Mouse (Mus musculus) neural tube, embryonic 10.5 days (tissue): Measurements from ENCODE around the gene Cyp46a1.

Experiments
- DNase-seq: peaks from one replicate; pipeline ENCODE4 v3.0.0-alpha.2; 2017; ENCODE audit warnings: low spot score; ENCODE audit errors: extremely low spot score

Cyp46a1 gene

DNA sequence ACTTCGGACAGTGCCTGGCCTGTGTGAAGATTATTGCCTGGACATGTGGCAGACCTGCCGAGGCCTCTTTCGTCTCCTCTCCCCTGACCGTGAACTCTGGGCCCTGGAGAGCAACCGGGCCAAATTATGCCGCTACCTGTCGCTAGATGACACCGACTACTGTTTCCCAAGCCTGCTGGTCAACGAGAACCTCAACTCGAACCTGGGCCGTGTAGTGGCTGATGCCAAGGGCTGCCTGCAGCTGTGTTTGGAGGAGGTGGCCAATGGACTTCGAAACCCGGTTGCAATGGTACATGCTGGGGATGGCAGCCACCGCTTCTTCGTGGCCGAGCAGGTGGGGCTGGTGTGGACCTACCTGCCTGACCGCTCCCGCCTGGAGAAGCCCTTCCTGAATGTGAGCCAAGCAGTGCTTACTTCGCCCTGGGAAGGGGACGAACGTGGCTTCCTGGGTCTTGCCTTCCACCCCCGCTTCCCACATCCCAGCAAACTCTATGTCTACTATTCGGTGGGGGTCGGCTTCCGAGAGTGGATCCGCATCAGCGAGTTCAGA lies 22.4 kb upstream of the Cyp46a1 start:
- no peak for DNase-seq

DNA sequence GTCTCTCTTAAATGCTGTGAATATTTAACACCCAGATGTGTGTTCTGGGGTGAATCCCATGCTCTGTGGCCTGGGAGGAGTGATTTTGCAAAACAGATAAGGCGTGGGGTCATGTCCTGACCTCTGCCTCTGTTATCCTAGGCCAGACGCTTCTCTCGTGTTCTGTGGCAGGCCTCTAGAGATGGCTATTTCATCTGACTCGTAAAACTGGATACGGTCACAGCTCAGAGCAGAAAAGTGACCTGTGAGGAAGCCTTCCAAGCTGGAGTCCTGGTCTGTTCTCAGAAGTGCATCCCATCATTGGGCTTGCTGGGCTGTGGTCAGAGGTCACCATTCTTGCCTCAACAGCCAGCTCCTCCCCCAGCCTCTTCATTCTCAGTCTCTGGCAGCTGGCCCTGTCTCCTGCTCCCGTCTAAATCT lies 21.7 kb upstream of the Cyp46a1 start:
- DNase-seq: no peak

DNA sequence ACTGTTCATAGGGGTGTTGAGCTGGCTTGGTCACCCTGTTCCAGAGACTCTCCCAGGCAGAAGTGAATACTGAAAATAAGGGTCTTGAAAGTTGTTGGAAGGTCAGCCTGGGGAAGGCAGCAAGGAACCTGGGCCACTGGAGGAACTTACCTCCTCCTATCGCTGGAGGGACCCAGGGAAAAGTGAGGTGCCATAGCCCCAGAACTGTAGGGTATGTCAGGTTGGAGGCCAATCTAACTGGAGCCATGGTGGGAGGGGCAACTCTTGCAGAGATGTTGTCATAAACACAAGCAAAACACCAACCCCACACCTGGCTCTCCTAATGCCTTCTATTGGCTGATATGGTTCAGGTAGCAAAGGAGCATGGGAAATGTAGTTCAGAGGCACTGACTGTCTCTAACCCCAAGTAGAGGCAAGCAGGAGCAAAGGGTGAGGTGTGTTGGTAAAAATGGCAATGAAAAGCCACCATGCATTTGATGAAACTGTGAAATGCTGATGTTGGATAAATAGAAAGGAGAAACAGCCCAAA lies 20.9 kb upstream of the Cyp46a1 start:
- DNase-seq: no peak

DNA sequence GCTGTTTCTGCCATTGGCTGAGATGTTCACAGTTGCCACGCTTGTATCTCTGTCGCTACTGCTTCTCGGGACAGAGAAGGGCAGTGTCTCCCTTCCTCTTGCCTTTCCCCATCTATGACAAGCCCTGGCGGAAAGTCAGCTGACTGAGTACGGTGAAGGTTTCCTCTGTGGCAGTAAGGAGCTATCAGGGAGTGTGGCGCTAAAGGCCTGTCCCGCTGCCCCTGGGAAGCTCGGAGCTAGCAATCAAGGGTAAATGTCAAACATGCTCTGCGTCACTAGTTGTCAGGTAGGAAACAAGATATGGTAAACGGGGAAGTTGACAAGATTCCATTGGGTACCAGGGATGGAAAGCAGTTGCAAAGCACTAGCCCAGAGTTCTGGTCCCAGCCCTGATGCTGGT lies 18.4 kb upstream of the Cyp46a1 start:
- no peak for DNase-seq

DNA sequence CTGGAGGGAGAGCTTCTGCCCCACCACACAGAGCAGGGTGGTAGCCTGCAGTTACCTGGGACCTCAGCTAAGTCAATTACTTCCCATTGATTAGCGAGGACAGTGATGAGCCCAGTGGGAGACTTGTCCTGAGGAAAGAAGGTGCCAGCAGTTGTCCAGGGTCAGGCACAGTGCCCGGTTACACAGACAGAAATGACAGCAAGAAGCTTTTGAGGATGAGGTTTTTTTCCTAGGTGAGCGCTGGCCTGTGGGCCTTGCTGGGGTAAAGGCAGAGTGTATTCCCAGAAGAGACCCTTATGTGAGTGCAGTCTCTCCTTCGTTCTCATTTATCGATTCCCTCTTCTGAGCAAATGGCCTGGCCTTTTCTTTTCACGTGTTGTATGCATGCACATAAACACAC lies 17.5 kb upstream of the Cyp46a1 start:
- DNase-seq: no peak

DNA sequence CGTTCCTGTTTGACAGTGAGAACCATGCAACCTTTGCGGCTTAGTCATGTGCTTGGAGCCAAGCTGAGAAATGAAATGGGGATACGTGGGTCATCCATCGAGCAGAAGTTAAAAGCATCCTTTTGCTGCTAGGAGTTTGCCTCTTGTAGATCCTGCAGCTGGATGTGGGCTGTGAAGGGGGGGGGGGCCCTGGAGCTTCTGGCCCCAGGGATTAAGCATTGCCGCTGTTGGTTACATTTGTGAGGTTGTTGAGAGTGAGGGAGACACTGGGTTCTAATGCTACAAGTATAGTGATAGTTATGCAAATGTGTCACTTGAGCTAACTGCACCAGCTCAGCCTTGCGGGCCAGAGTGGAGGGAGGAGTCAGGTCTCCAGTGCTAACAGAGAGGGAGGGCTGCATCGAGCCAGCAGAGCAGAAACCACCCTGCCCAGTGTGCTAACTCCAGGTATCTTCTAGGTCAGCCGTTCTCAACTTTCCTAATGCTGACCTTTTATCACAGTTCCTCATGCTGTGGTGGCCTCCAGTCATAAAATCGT lies 16.9 kb upstream of the Cyp46a1 start:
- DNase-seq: no peak

DNA sequence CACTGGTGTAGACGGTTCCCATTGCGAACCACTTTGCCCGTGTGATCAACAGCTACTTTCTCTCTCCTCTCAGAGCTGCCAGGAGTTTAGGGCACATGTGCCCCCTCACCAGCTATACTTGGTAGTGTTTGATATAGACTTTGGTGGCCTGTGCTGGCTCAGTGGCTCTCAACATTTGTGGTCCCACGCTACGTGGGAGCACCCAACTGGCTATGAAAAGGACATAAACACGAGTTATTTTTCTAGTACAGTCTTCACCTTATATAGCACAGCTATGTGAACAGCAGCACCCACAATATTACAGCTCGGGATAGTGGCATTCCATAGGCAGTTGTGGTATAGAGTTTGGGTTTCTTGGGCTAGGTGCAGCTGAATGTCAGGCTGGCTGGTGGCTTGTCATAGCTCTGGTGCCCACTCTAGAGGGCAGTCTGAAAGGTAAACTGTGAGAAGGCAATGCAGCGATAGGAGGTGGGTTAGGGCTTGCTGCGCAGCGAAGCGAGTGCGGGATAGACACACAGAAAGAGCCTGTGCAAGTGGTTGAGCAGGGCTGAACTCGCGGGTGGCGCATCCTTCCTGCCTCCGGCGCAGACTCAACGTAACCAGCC lies 16.3 kb upstream of the Cyp46a1 start:
- DNase-seq: no peak

DNA sequence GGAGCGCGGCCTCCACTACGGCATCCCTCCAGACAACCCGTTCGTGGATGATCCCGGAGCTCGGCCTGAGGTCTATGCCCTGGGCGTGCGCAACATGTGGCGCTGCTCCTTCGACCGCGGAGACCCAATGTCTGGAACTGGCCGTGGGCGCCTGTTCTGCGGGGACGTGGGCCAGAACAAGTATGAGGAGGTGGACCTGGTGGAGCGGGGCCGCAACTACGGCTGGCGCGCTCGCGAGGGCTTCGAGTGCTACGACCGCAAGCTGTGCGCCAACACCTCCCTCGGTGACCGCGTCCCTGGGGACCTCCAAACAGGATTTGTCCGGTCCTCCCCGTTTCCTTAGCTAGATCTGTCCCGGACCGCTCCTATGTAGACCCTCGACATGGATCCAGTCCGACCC lies 15.7 kb upstream of the Cyp46a1 start:
- no peak for DNase-seq

DNA sequence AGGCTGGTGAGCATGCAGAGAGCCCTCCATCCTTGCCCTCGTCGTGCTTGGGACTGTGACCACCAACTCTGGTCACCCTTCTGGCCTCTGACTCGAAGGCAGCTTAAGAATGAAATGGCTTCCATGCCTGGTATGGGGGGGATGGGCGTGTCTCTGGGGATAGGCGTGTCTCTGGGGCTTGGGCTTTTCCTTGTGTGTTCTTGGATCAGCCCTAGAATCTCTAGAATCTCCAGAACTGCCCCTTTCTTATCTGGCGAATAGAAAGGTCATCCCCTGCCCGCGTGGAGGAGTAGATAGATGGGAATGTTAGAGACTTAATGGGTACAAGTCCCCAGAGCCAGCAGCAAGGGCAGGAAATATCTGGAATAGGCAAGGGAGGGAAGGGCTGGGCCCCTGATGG lies 14.1 kb upstream of the Cyp46a1 start:
- DNase-seq: no peak

DNA sequence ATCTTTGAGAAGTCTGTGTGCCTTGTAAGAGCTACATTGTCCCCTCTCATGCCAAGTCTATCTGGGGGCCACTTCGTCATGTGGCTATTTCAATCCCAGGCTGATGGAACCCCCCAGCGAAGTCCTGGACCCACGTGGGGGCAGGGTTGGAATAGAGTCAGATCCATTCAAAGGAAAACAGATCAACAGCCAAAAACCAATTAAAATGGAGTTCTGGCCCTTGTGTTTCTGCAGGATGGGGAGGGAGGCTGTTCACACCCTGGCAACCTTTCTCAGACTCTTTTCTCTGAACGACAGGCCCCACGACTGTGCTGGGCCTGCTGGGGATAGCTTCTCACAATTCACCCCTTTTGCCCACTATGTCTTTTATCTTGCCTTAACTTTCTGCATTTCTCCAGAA lies 7.8 kb upstream of the Cyp46a1 start:
- DNase-seq: no peak

DNA sequence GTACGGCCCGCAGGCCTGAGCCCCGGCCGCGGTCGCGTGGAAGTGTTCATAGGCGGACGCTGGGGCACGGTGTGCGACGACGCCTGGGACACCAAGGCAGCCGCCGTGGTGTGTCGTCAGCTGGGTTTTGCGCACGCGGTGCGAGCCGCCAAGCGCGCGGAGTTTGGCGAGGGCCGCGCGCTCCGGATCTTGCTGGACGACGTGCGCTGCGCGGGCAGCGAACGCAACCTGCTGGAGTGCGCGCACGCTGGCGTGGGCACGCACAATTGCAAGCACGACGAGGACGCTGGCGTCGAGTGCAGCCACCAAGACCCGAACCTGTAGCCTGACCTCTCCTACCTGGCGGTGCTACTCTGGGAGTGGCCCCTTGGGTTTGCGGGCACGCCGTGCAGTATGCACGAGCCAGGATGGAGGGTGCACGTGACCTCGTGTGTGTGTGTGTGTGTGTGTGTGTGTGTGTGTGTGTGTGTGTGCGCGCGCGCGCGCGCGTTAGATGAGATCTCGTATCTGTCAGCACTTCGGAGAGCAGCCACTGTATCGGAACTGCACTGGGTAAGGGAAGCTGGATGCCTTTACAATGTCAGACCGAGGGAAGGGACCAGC lies 6.2 kb upstream of the Cyp46a1 start:
- no peak for DNase-seq

DNA sequence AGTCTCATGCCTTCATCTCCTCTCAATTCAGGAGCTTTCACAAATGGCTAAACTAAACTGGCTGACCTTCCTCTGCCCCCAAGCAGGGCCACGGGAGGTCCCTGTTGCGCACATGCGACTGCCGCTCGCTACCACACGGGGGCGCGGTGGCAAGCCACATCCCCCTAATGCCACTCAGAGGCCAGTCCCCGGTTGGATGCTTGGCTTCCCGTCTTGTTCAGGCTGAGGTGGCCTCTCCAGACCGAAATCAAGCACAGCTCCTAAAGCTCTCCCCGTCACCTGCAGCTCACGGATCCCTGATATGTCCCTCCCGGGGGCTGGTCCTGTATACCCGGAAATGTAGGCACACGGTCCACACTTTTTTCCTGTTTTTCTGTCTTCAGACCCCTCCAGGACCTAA lies 1.1 kb upstream of the Cyp46a1 start:
- DNase-seq: peak; percentile 88

DNA sequence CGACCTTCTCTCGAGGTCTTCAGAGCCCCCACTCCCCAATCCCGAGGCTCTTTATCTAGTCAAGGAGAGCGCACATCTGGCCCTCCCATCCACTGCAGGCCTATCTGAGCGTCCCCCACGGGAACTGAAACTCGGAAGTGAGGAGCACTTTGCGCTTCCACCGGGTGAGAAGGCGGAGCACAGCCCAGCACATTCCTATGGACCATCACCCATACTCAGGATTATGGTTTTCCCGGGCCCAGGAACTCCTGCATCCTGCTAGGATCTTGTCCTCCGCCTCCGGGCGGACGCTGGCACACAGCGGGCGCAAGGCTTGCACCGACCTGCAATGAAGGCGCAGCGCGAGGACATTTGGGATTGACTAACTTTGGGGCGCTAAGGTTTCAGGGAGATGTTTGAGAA lies 699 bp upstream of the Cyp46a1 start:
- peak; percentile 61 for DNase-seq

DNA sequence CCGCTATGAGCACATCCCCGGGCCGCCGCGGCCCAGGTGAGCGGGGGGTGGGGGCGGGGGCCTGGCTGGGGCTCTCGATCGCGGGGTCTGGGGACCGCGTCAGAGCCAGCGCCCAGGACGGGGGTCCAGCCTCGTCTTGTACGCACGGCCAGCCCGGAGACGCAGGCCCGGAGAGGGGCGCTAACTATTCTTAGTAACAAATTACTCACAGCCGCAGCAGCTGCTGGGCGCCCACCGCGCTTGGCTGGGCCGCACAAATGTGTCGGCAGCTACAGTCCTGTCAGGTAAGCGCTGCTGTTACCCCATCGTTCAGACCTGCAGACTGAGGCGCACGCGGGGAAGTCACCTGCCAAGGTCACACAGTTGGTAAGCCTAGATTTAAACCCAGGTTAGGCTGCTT lies 348 bp downstream of the Cyp46a1 start:
- DNase-seq: no peak

DNA sequence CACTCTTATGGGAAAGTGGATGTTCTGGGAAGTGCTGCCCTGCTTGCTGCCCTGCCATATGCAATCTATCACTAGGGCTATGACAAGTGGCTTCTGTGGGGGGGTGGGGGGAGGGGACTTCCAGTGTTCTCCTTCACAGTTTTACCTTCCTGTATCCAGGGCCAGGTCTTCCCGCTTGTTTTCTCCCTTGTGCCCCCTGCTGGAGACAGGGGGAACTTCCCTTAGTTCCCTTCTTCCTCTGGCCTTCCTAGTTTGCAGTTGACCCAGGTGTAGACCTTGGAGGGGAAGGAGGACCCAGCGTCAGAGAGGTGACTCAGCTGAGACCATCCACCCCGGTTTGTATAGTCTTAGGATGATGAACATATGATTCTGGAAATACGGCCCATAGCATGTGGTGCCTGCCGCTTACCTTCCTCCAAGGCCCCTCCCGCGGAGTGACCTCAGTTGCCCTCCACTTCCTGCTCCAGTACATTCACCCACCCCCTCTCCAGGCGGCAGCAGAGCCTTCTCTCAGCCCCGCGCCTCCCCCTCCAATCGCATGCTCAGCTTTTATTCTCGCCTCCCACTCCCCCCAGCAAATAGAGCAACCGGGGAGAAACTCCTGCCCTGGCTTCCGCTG lies 4.5 kb downstream of the Cyp46a1 start:
- DNase-seq: peak; percentile 75

DNA sequence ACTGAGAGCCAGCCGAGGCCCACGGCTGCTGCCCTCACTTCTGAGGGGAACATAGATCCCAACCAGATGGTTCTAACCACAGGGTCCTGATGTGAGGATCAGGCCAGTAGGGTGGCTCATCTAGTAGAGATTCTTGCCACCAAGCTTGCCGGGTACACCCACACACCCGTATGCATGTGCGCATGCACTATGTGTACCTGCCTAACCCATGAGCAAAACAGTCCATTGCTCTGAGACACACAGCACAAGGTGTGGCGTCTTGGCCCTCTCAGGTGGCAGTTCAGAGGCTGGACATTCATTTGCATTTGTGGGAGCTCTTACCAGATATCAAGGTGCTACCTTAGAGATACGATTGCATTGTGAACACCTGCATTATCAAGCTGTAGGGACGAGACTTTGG lies 14.0 kb downstream of the Cyp46a1 start:
- no peak for DNase-seq

DNA sequence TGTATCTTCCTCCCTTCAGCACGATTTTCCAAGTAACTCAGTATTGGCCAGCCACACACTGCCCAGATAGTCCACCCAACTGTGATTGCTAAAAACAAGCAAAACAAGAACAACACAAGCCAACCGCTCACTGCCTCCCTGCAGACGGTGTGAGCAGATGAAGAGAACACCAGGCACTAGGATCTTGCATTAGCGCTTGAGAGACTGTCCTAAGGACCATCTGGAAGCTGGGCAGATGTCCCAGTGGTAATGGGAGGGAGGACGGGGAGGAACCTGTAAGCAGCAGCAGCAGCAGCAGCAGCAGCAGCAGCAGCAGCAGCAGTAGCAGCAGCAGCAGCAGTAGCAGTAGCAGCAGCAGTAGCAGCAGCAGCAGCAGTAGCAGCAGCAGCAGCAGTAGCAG lies 14.8 kb downstream of the Cyp46a1 start:
- no peak for DNase-seq

DNA sequence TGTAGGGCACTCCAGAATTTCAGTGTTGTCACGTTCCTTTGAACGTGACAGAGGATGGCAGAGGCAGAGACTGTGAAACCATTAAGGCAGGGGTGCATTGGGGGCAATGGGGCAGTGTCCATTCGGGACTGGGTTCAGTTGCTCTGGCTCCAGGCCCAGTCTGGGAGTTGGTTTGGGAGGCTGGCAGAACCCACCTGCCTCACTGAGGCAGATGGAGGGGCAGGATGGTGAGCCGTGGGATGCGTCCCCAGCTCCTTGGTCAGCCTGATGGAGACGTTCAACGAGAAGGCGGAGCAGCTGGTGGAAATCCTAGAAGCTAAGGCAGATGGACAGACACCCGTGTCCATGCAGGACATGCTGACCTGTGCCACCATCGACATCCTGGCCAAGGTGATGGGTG lies 16.8 kb downstream of the Cyp46a1 start:
- DNase-seq: no peak

DNA sequence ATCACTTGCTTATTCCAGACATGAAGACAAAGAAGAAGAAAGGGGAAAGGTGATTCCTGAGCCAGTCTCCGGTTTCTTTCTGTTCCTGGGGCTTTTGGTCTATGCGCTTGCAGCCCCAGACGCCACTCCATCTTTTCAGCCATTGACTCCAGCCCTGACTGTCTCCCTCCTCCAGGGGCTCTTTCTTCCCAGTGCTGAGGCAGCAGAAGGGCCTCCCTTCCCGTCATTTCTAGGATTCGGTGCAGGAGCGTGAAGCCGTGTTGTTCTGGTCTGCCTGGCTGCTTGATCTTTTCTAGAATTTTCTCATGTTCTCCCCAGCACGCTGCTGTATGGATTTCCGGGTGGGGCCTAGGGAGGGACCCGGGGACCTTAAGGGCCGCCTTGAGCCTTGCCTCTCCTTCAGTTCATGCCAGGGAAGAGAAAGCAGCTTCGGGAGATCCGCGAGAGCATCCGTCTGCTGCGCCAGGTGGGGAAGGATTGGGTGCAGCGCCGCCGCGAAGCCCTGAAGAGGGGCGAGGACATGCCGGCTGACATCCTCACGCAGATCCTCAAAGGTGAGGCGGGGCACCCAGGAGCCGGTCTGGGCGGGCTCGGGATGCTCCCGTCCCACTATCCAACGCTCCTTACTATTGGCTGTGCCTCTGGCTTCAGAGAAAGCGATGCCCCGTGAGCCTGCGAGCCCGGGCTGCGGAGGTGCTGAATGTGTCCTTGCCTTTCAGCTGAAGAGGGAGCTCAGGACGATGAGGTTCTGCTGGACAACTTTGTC lies 18.4 kb downstream of the Cyp46a1 start:
- DNase-seq: no peak

DNA sequence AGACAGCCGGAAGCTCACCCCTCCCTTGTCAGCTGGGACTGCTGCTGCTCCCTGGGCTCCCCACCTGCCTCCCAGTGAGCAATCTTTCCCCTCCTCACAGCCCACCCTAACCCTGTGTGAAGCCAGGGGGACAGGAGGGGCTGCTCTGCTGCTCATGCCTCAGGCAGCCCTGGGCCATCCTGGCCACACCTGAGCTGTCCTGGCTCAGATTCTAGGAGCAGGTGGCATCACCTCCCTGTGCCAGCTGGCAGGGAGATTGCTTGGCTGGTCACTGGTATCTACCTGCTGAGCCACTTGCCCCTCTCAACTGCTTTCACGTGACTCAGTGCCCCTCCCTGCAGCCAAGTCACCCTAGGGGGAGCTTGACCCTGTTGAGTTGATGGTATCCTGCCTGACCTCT lies 20.1 kb downstream of the Cyp46a1 start:
- no peak for DNase-seq

DNA sequence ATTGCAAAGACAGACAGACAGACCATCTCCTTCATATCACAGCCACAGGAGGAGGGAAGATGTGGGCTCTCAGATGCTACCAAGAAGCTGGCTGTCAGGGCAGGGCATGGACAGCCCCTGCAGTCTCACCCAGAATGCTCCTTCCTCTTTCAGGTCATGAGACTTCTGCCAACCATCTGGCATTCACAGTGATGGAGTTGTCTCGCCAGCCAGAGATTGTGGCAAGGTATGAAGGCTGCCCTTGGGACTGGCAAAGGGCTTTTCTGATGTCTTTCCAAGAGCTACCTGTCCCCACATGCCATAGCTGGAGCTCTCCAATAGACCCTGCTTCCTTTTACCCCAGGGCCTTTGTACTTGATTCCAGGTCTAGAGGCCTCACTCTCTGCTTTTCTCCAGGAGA lies 21.1 kb downstream of the Cyp46a1 start:
- no peak for DNase-seq

DNA sequence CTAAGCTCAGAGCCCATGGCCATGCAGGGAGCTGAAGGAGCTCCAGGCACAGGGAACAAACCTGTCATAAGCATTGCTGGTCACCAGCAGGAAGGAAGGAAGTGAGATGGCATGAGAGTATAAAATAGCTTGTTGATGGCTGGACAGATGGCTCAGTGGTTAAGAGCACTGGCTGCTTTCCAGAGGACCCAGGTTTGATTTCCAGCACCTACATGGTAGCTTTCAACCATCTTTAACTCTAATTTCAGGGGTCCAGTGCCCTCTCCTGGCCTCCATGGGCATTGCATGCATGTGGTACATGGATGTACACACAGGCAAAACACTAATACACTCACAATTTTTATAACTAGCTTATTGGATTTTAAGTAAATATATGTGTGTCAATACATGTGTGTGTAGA lies 21.8 kb downstream of the Cyp46a1 start:
- no peak for DNase-seq
